Mouse (Mus musculus) monocyte, adult 5-6 weeks (primary cell): ENCODE data around the gene Pou2af1. TPM values are rescaled to one million over a fixed set of nuclear protein-coding genes. Genes with fewer than 3 reads are reported as not detected.

Experiments used
- ATAC-seq: fragments of 153-309, 156-312 bp; replicated peaks from 2 replicates; pipeline ENCODE4 v1.8.0; 2017; ENCODE audit warnings: mild to moderate bottlenecking; ENCODE audit not compliant: low TSS enrichment, insufficient number of reproducible peaks, severe bottlenecking, poor library complexity, low FRiP score
- total RNA-seq: library from RNA; stranded (forward); fragments of 200-1000, 200-491, 200-594 nt; gene quantifications from 3 replicates; pipeline ENCODE4 v1.2.3, GENCODE M21; 2017

Pou2af1 gene
- 31.5 to 46.5 TPM (median 42.8 TPM) in 3 replicates for total RNA-seq

GRCm38 (mm10) chr9:51213023-51213728 lies at the start of gene Pou2af1:
Gene Pou2af1, plus strand, starts transcription at chr9:51213708.
- peak; percentile 53 for ATAC-seq

- no peak for ATAC-seq
Measured at GRCm38 (mm10) chr9:51163989-51164388, 49.5 kb upstream of the Pou2af1 start.

GRCm38 (mm10) chr9:51165312-51166180 lies 48.0 kb upstream of the Pou2af1 start, which contains the start of gene Gm32742:
Gene Gm32742, minus strand, starts transcription at chr9:51165517.
- ATAC-seq, result no peak

GRCm38 (mm10) chr9:51167954-51168353 lies 45.6 kb upstream of the Pou2af1 start:
- no peak for ATAC-seq

GRCm38 (mm10) chr9:51168698-51169097 lies 44.8 kb upstream of the Pou2af1 start:
- ATAC-seq, result no peak

- no peak for ATAC-seq
Measured at GRCm38 (mm10) chr9:51169133-51169532, 44.4 kb upstream of the Pou2af1 start.

- ATAC-seq, result no peak
Measured at GRCm38 (mm10) chr9:51170298-51170697, 43.2 kb upstream of the Pou2af1 start.

- no peak for ATAC-seq
Measured at GRCm38 (mm10) chr9:51174890-51175464, 38.5 kb upstream of the Pou2af1 start.

GRCm38 (mm10) chr9:51175722-51176121 lies 37.8 kb upstream of the Pou2af1 start:
- no peak for ATAC-seq

- no peak for ATAC-seq
Measured at GRCm38 (mm10) chr9:51178297-51178696, 35.2 kb upstream of the Pou2af1 start.

- ATAC-seq, result no peak
Measured at GRCm38 (mm10) chr9:51180621-51181020, 32.9 kb upstream of the Pou2af1 start.

GRCm38 (mm10) chr9:51182716-51183710 lies 30.5 kb upstream of the Pou2af1 start:
- no peak for ATAC-seq

GRCm38 (mm10) chr9:51185386-51185785 lies 28.1 kb upstream of the Pou2af1 start:
- ATAC-seq, result no peak

GRCm38 (mm10) chr9:51185871-51186270 lies 27.6 kb upstream of the Pou2af1 start:
- no peak for ATAC-seq

GRCm38 (mm10) chr9:51190655-51191054 lies 22.9 kb upstream of the Pou2af1 start:
- no peak for ATAC-seq

- ATAC-seq, result no peak
Measured at GRCm38 (mm10) chr9:51194790-51195189, 18.7 kb upstream of the Pou2af1 start.

GRCm38 (mm10) chr9:51208974-51209332 lies 4.6 kb upstream of the Pou2af1 start:
- no peak for ATAC-seq

GRCm38 (mm10) chr9:51211191-51211590 lies 2.3 kb upstream of the Pou2af1 start:
- no peak for ATAC-seq
